Mouse (Mus musculus) gastrocnemius, postnatal 10 days (tissue): ENCODE data around the gene Pde4d. TPM values are rescaled to one million over a fixed set of nuclear protein-coding genes. Genes with fewer than 3 reads are reported as not detected.

Source experiments
- DNase-seq: peaks from one replicate; pipeline ENCODE4 v3.0.0; 2021; ENCODE audit warnings: mixed read lengths
- total RNA-seq, 2 experiments: library from RNA; stranded (reverse); gene quantifications; 2 replicates each; pipeline ENCODE4 v1.2.3; 2021

Gene Pde4d
- total RNA-seq, 2 experiments from 2014 or later, result 79.5 to 83.1 TPM

- DNase-seq, result no peak
Observed at GRCm38 (mm10) chr13:108824638-108825310, 375.0 kb downstream of the Pde4d start.

- no peak for DNase-seq
Observed at GRCm38 (mm10) chr13:108825501-108825900, 375.8 kb downstream of the Pde4d start.

GRCm38 (mm10) chr13:108834197-108834596 is 384.4 kb downstream of the Pde4d start:
- DNase-seq, result no peak

GRCm38 (mm10) chr13:108836314-108836713 is 386.6 kb downstream of the Pde4d start:
- no peak for DNase-seq

- DNase-seq, result no peak
Observed at GRCm38 (mm10) chr13:108839142-108839541, 389.4 kb downstream of the Pde4d start.

GRCm38 (mm10) chr13:108854090-108854489 is 404.3 kb downstream of the Pde4d start:
- no peak for DNase-seq

- DNase-seq, result no peak
Observed at GRCm38 (mm10) chr13:108856776-108857435, 407.2 kb downstream of the Pde4d start.

GRCm38 (mm10) chr13:108859336-108859735 is 409.6 kb downstream of the Pde4d start:
- DNase-seq, result no peak

GRCm38 (mm10) chr13:108860737-108861136 is 411.0 kb downstream of the Pde4d start:
- DNase-seq, result no peak

GRCm38 (mm10) chr13:108861707-108862106 is 412.0 kb downstream of the Pde4d start:
- no peak for DNase-seq

GRCm38 (mm10) chr13:108862173-108862572 is 412.4 kb downstream of the Pde4d start:
- DNase-seq, result no peak

GRCm38 (mm10) chr13:108900160-108900559 is 450.4 kb downstream of the Pde4d start:
- no peak for DNase-seq

GRCm38 (mm10) chr13:108905121-108905520 is 455.4 kb downstream of the Pde4d start:
- no peak for DNase-seq

GRCm38 (mm10) chr13:108909193-108909592 is 459.4 kb downstream of the Pde4d start:
- DNase-seq, result no peak

GRCm38 (mm10) chr13:108914626-108915025 is 464.9 kb downstream of the Pde4d start:
- DNase-seq, result no peak

- no peak for DNase-seq
Observed at GRCm38 (mm10) chr13:108921146-108921545, 471.4 kb downstream of the Pde4d start.

GRCm38 (mm10) chr13:108934854-108935253 is 485.1 kb downstream of the Pde4d start:
- DNase-seq, result no peak

- DNase-seq, result no peak
Observed at GRCm38 (mm10) chr13:108937272-108937671, 487.5 kb downstream of the Pde4d start.

- DNase-seq, result no peak
Observed at GRCm38 (mm10) chr13:108952911-108953310, 503.2 kb downstream of the Pde4d start.

GRCm38 (mm10) chr13:108956059-108956458 is 506.3 kb downstream of the Pde4d start:
- no peak for DNase-seq

GRCm38 (mm10) chr13:108964056-108964455 is 514.3 kb downstream of the Pde4d start:
- DNase-seq, result no peak

- DNase-seq, result no peak
Observed at GRCm38 (mm10) chr13:108981144-108981543, 531.4 kb downstream of the Pde4d start.

- DNase-seq, result no peak
Observed at GRCm38 (mm10) chr13:108998739-108999138, 549.0 kb downstream of the Pde4d start.

- DNase-seq, result no peak
Observed at GRCm38 (mm10) chr13:109024703-109025102, 575.0 kb downstream of the Pde4d start.
